Mouse (Mus musculus) kidney, adult 2 months (tissue): ENCODE measurements around the gene Majin. TPM values are rescaled to one million over a fixed set of nuclear protein-coding genes. Genes with fewer than 3 reads are reported as not detected.

Experiments used
- DNase-seq: peaks from one replicate; pipeline ENCODE4 v3.0.0; 2021
- H3K27ac ChIP-seq: fragments of 200-500 bp; 2 replicates; pipeline ENCODE4 v1.5.1; 2012; ENCODE audit warnings: low read depth, low read length, control low read depth, inconsistent platforms; ENCODE audit not compliant: insufficient read depth
- H3K27me3 ChIP-seq: fragments of 200-500 bp; replicated peaks from 2 replicates; pipeline ENCODE4 v1.6.1; 2012; ENCODE audit warnings: mild to moderate bottlenecking, moderate library complexity, low read length, inconsistent platforms; ENCODE audit not compliant: control insufficient read depth, insufficient read depth
- H3K36me3 ChIP-seq: fragments of 200-500 bp; 2 replicates; pipeline ENCODE4 v1.6.1; 2012; ENCODE audit warnings: mild to moderate bottlenecking, moderate library complexity, low read length, inconsistent platforms; ENCODE audit not compliant: control insufficient read depth, insufficient read depth
- H3K4me1 ChIP-seq: fragments of 200-500 bp; 2 replicates; pipeline ENCODE4 v1.6.1; 2011; ENCODE audit warnings: low read length; ENCODE audit not compliant: control insufficient read depth, insufficient read depth
- H3K4me3 ChIP-seq: fragments of 200-500 bp; 2 replicates; pipeline ENCODE4 v1.5.1; 2011; ENCODE audit warnings: mild to moderate bottlenecking, low read depth, low read length, control low read depth; ENCODE audit not compliant: insufficient read depth
- CTCF ChIP-seq: fragments of 200-500 bp; conservative IDR thresholded peaks from 2 replicates; pipeline ENCODE4 v1.5.1; 2011; ENCODE audit warnings: low read depth, mild to moderate bottlenecking, control low read depth, low read length, moderate library complexity, mixed read lengths; ENCODE audit not compliant: insufficient read depth, insufficient read length
- POLR2A ChIP-seq: fragments of 200-500 bp; IDR thresholded peaks from one replicate; pipeline ENCODE4 v1.6.1; 2011; ENCODE audit warnings: low read depth, low read length, control low read depth
- WGBS: fragments of 180-500 bp; shearing (Covaris S2); methylation state at CpG from one replicate; pipeline ENCODE4 v1.1.7; 2018; 5-methylcytosine and 5-hydroxymethylcytosine counted together
- polyA plus RNA-seq: library from polyadenylated mRNA; depleted of rRNA; stranded (reverse); fragments of >200 nt; gene quantifications from 2 replicates; pipeline ENCODE4 v1.2.3, GENCODE M21; 2012

The Majin gene
- polyA plus RNA-seq, 1 experiment, result 0.28 TPM

DNA sequence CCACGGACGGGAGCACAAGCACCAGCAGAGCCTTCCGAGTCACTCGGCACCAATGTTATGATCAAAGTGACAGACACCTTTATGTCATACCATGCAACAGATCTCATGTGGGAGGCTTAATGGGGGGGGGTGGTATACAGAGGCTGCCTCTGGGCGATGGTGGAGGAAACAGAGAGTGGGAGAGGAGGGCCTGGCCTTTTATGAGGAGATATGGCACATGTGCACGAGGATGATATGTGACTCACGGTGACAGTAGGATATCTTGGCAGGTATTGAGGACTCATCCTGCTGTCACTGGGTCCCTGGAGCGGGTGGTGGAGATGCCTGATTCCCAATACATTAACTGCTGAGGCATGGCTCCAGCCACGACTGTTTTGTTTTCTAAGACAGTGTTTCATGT is 29.0 kb upstream of the Majin start:
- Histone ChIP-seq H3K27me3 (no peaks in the 10 kb centered on the region), H3K4me1 (no peaks in the 10 kb centered on the region), H3K4me3 (no peak overlapping the region), H3K36me3 (no peaks in the 10 kb centered on the region), H3K27ac (no peak overlapping the region)
- WGBS, result 76% methylated on average over 9 of the region's 9 CpGs
- DNase-seq, result no peak
- TF ChIP-seq CTCF, result no peak
- no peak for TF ChIP-seq POLR2A

DNA sequence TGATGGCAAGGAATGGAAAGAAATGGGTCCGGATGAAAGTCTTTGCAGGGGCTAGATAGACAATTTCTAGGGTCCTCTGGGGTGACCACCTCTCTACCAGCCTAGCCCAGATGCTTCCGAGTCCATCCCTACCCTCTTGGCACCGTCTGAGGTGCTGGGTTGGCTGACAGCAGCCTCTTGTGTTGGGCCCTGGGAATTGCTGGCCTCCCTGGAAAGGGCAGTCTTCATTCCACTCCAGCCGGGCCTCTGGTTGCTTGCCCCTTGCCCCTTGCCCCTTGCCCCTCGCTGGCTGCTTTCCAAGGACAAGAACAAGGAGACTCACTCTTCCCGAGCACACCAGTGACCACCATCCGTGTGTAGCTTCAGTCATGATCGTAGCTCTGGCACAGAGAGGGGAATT is 27.8 kb upstream of the Majin start:
- Histone ChIP-seq H3K4me1 (no peaks in the 10 kb centered on the region), H3K4me3 (no peak overlapping the region), H3K27me3 (no peaks in the 10 kb centered on the region), H3K27ac (no peak overlapping the region), H3K36me3 (no peaks in the 10 kb centered on the region)
- WGBS, result 48% methylated on average over 8 of the region's 8 CpGs
- DNase-seq, result peak; percentile 70
- TF ChIP-seq POLR2A (no peak), CTCF (no peak; the same call in 1 of the 2 replicates)

DNA sequence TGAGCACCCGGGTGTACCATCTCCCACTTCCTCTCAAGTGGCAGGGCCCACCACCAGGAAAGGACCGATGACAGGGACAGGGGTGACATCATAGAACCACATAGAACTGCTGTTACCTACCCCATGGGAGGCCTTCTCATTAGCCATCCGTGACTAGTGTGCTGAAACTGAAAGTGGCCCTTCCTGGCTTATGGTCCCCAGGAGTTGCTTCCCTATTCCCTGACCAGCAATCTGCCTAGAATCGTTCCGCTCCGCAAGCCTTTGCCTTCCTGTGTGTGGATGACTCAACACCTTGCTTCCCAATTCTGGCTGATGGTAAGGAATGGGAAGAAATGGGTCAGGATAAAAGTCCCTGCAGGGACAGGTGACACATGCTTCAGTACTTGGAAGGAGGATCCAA is 27.0 kb upstream of the Majin start:
- Histone ChIP-seq H3K36me3 (no peaks in the 10 kb centered on the region), H3K27me3 (no peaks in the 10 kb centered on the region), H3K27ac (no peak overlapping the region), H3K4me1 (no peaks in the 10 kb centered on the region), H3K4me3 (no peak overlapping the region)
- TF ChIP-seq POLR2A (no peak), CTCF (no peak)
- DNase-seq, result no peak
- 56% methylated on average over 6 of the region's 6 CpGs for WGBS

DNA sequence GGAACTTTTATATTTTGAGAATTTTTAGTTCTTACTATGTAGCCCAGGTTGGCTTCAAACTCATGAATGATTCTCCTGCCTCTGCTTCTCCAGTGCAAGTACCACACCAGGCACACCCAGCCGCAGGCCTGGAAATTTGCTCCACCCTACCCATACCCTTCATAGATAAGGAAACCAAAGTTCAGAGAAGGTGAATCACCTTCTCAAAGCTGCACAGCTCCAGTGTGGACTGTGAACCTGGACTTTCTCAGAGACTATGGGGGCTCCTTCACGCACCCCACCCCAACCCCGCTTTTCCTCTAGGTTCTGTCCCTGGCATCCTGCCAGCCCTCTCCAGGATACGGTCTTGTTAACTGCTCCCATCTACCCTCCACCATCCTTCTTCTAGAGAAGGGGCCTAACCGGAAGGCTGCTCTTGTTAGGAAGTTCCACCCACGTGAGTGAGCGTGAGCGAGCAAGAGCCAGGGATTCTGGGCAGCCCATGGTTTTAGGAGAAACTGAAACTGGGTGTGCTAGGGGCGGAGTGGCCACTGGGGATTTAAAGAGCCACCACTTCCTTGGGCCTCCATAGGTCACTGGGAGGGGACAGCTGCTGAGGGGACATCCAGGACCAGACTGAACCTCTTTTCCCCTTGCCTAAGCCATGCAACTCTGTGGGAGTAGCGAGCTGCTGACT is 20.2 kb upstream of the Majin start:
- DNase-seq, result peak; percentile 75
- Histone ChIP-seq H3K4me3 (peak overlapping the region; percentile 45), H3K36me3 (no peaks in the 10 kb centered on the region), H3K27me3 (no peaks in the 10 kb centered on the region), H3K27ac (peak overlapping the region; percentile 10; the same call in 1 of the 2 replicates), H3K4me1 (no peaks in the 10 kb centered on the region)
- TF ChIP-seq POLR2A, result no peak
- TF ChIP-seq CTCF, result no peak
- WGBS, result 56% methylated on average over 10 of the region's 10 CpGs

GRCm38 (mm10) chr19:6166750-6167149 is 17.4 kb upstream of the Majin start:
- Histone ChIP-seq H3K4me3 (no peak overlapping the region), H3K27ac (no peak overlapping the region), H3K4me1 (no peaks in the 10 kb centered on the region), H3K27me3 (no peaks in the 10 kb centered on the region), H3K36me3 (no peaks in the 10 kb centered on the region)
- 80% methylated on average over 4 of the region's 4 CpGs for WGBS
- DNase-seq, result no peak
- TF ChIP-seq CTCF, result 0 out of 2 replicates have a peak, but pooled peaks have one; percentile 5
- TF ChIP-seq POLR2A, result no peak

DNA sequence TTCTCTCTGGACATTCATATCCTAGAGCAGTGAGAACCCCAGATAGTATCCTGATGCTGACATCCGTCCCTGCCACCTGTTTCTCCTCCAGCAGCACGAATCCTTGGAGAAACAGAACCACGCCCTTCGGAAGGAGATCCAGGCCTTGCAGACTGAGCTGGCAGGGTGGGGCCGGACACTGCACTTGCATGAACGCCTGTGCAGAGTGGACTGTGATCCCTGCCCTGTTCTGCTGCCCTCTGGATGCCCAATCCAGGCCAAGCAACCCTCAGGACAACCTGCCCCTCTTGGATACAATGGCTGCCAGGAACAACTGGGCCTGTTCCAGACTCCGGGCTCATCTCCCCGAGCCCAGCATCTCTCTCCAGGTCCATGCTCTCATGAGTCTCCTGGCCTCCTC is 13.0 kb upstream of the Majin start:
- TF ChIP-seq POLR2A, result no peak
- TF ChIP-seq CTCF, result no peak

DNA sequence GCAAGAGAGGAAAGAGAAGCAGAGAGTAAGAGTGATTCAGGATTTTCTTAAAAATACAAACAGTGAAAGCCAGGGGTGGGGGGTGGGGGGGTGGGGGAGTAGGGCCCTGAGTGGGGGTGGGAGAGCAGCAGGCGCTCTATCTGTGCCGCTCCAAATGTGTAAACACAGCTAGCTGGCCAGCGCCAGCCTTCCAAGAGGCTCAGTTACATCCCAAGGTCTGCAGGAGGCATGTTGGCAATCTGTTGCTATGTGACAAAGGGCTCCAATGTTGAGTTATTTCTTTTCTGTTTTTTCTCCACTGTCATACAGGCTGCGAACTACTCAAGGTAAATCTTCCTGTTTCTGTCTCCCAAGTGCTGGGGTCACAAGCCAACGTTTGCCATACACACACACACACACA is 9.4 kb upstream of the Majin start:
- Histone ChIP-seq H3K4me3 (no peak overlapping the region), H3K27me3 (no peaks in the 10 kb centered on the region), H3K4me1 (no peaks in the 10 kb centered on the region), H3K36me3 (no peaks in the 10 kb centered on the region), H3K27ac (no peak overlapping the region)
- no peak for DNase-seq
- TF ChIP-seq POLR2A, result no peak
- TF ChIP-seq CTCF, result no peak
- 42% methylated on average over 5 of the region's 5 CpGs for WGBS

More for the DNA sequence above, 13.0 kb upstream of the Majin start:
- peak; percentile 56 for DNase-seq
- H3K4me3 ChIP-seq, result no peak overlapping the region
- WGBS, result 67% methylated on average over 8 of the region's 8 CpGs
- H3K36me3 ChIP-seq, result no peaks in the 10 kb centered on the region
- no peaks in the 10 kb centered on the region for H3K27me3 ChIP-seq
- no peaks in the 10 kb centered on the region for H3K4me1 ChIP-seq
- no peak overlapping the region for H3K27ac ChIP-seq
